Mouse (Mus musculus) intestine, postnatal 0 days (tissue): Measurements from ENCODE around the gene Gpr143. TPM values are rescaled to one million over a fixed set of nuclear protein-coding genes. Genes with fewer than 3 reads are reported as not detected.

ENCODE experiments used
- ATAC-seq: fragments of 200-750 bp; cut with Nextera tagmentation; 2 replicates; pipeline ENCODE4 v1.8.0; 2017; ENCODE audit warnings: mild to moderate bottlenecking, moderate TSS enrichment, moderate library complexity
- H3K27ac ChIP-seq: fragments of 300-500 bp; sonication (generic); 2 replicates; pipeline ENCODE4 v1.5.1; 2014; ENCODE audit warnings: mild to moderate bottlenecking, low read depth, low read length, moderate library complexity
- H3K27me3 ChIP-seq: fragments of 300-500 bp; sonication (generic); replicated peaks from 2 replicates; pipeline ENCODE4 v1.6.1; 2014; ENCODE audit warnings: low read length, mixed read lengths; ENCODE audit not compliant: control insufficient read depth, insufficient read depth
- H3K36me3 ChIP-seq: fragments of 300-500 bp; sonication (generic); 2 replicates; pipeline ENCODE4 v1.6.1; 2014; ENCODE audit warnings: mild to moderate bottlenecking, moderate library complexity; ENCODE audit not compliant: control insufficient read depth, insufficient read depth
- H3K4me1 ChIP-seq: fragments of 300-500 bp; sonication (generic); replicated peaks from 2 replicates; pipeline ENCODE4 v1.6.1; 2014; ENCODE audit warnings: antibody characterized with exemption, low read length, mixed read lengths; ENCODE audit not compliant: control insufficient read depth, insufficient read depth
- H3K4me2 ChIP-seq: fragments of 300-500 bp; sonication (generic); replicated peaks from 2 replicates; pipeline ENCODE4 v1.6.1; 2014; ENCODE audit warnings: low read depth, mild to moderate bottlenecking, moderate library complexity
- H3K4me3 ChIP-seq: fragments of 300-500 bp; sonication (generic); 2 replicates; pipeline ENCODE4 v1.5.1; 2014; ENCODE audit warnings: low read depth, low read length
- H3K9ac ChIP-seq: fragments of 300-500 bp; sonication (generic); 2 replicates; pipeline ENCODE4 v1.6.1; 2014; ENCODE audit warnings: mild to moderate bottlenecking, low read depth, low read length
- H3K9me3 ChIP-seq: fragments of 300-500 bp; sonication (generic); 2 replicates; pipeline ENCODE4 v1.6.1; 2016; ENCODE audit warnings: mixed run types; ENCODE audit not compliant: control insufficient read depth
- CTCF ChIP-seq: sonication (generic); IDR thresholded peaks from 2 replicates; pipeline ENCODE4 v1.5.1; 2016; ENCODE audit warnings: low read depth, mild to moderate bottlenecking, control low read depth, antibody characterized with exemption, moderate library complexity
- WGBS: fragments of 180-500 bp; shearing (Covaris S2); extraction: QIAGEN DNeasy Blood & Tissue Kit; methylation state at CpG from one replicate; pipeline ENCODE4 v1.1.7; 2014; 5-methylcytosine and 5-hydroxymethylcytosine counted together
- polyA plus RNA-seq: library from polyadenylated mRNA; unstranded; fragments of >200 nt; fragmentation: Nextera tagmentation; extraction: Ambion mirVana; gene quantifications from 2 replicates; pipeline ENCODE4 v1.2.1, GENCODE M21; 2015

Gene Gpr143
- 0.16 TPM in 1 of 2 replicates, not detected in the other for polyA plus RNA-seq

DNA sequence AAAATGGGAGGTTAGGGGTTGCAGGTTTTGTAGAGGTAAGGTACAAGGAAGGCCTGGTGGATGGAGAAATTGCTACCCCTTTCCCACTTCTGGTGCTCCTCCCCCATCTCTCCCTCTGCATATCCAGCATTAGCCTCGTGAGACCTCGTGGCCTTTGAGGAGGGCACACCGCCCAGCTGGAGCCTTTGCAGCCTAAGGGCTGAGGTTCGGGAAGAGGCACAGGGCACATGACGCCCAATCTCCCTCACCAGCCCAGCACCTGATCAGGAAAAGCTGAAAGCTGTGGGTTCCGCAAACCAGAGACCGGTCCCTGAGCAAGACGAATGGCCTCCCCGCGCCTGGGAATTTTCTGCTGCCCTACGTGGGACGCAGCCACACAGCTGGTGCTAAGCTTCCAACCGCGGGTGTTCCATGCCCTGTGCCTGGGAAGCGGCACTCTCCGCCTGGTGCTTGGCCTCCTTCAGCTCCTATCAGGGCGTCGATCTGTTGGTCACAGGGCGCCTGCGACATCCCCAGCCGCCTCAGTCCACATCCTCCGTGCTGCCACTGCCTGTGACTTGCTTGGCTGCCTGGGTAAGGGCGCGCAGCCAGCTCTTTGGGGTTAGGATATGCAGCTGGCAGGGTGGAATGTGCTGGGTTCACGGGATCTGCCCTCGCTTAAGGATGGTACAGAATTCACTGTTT lies at the start of gene Gpr143:
Gene Gpr143, plus strand, starts transcription at position 202 of the 684 bp plus-strand sequence.
- no peak for TF ChIP-seq CTCF
- ATAC-seq, result no peak
- H3K4me1 ChIP-seq, result no peaks in the 10 kb centered on the region
- H3K4me3 ChIP-seq, result no peak within 1 kb of the TSS
- 25% methylated on average over 26 of the region's 26 CpGs for WGBS
- no peaks in the 10 kb centered on the region for H3K36me3 ChIP-seq
- H3K9ac ChIP-seq, result no peak within 1 kb of the TSS
- 0 out of 2 replicates have a peak, but pooled peaks cover 4% of the 10 kb centered on the region for H3K27me3 ChIP-seq
- peak within 1 kb of the TSS; percentile 55 for H3K4me2 ChIP-seq
- H3K9me3 ChIP-seq, result no peaks in the 10 kb centered on the region
- H3K27ac ChIP-seq, result no peak within 1 kb of the TSS

GRCm38 (mm10) chrX:152735283-152735682 lies 46.4 kb upstream of the Gpr143 start:
- Histone ChIP-seq H3K27me3 (no peaks in the 10 kb centered on the region), H3K4me3 (no peak overlapping the region), H3K9ac (no peak overlapping the region), H3K4me2 (no peak overlapping the region), H3K27ac (no peak overlapping the region), H3K9me3 (no peaks in the 10 kb centered on the region), H3K36me3 (no peaks in the 10 kb centered on the region), H3K4me1 (no peaks in the 10 kb centered on the region)
- TF ChIP-seq CTCF, result no peak
- no peak for ATAC-seq

- H3K9ac ChIP-seq, result no peak overlapping the region
- no peaks in the 10 kb centered on the region for H3K36me3 ChIP-seq
- H3K27ac ChIP-seq, result no peak overlapping the region
- H3K4me2 ChIP-seq, result no peak overlapping the region
- no peaks in the 10 kb centered on the region for H3K27me3 ChIP-seq
- TF ChIP-seq CTCF, result no peak
- WGBS, result 63% methylated on average over 2 of the region's 2 CpGs
- ATAC-seq, result no peak
- H3K4me1 ChIP-seq, result no peaks in the 10 kb centered on the region
- H3K4me3 ChIP-seq, result no peak overlapping the region
- no peaks in the 10 kb centered on the region for H3K9me3 ChIP-seq
Measured at GRCm38 (mm10) chrX:152738191-152738590, 43.5 kb upstream of the Gpr143 start.

DNA sequence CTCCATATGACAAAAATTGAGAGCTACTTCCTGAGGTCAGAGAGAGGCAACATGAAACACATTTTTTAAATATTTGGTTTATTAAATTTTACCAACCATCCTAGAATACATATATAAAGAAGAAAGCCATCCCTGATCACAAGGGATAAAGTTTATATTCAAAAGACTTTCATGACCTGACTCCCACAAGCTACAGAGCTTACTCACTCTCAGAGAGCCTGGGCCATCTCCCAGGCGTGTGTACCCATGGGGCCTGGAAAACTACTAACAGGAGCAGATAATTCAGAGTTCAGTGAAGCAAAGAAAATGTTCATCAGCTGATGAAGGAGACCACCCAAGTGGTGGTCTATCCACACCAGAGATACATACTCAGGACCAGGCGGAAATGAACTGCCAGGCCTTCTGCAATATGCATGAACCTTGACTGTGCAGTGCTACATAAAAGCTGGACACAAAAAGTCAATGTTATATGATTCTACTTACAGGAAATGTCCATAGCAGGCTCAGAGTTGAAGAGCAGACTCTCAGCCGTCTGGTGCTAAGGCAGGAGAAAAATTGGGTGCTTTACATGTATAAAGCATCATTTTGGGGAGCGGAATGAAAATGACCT lies 42.9 kb upstream of the Gpr143 start:
- H3K9ac ChIP-seq, result no peak overlapping the region
- H3K27ac ChIP-seq, result no peak overlapping the region
- no peak for TF ChIP-seq CTCF
- H3K27me3 ChIP-seq, result no peaks in the 10 kb centered on the region
- H3K4me1 ChIP-seq, result no peaks in the 10 kb centered on the region
- ATAC-seq, result no peak
- no peak overlapping the region for H3K4me2 ChIP-seq
- WGBS, result 77% methylated on average over 4 of the region's 4 CpGs
- no peaks in the 10 kb centered on the region for H3K9me3 ChIP-seq
- H3K4me3 ChIP-seq, result no peak overlapping the region
- no peaks in the 10 kb centered on the region for H3K36me3 ChIP-seq

- no peaks in the 10 kb centered on the region for H3K4me1 ChIP-seq
- no peaks in the 10 kb centered on the region for H3K9me3 ChIP-seq
- no peak overlapping the region for H3K27ac ChIP-seq
- no peak overlapping the region for H3K9ac ChIP-seq
- no peak overlapping the region for H3K4me3 ChIP-seq
- no peaks in the 10 kb centered on the region for H3K27me3 ChIP-seq
- ATAC-seq, result no peak
- no peaks in the 10 kb centered on the region for H3K36me3 ChIP-seq
- TF ChIP-seq CTCF, result no peak
- no peak overlapping the region for H3K4me2 ChIP-seq
Measured at GRCm38 (mm10) chrX:152743642-152744041, 38.1 kb upstream of the Gpr143 start.

- H3K36me3 ChIP-seq, result no peaks in the 10 kb centered on the region
- 51% methylated on average over 2 of the region's 2 CpGs for WGBS
- no peaks in the 10 kb centered on the region for H3K4me1 ChIP-seq
- no peak overlapping the region for H3K4me3 ChIP-seq
- no peak for TF ChIP-seq CTCF
- no peak overlapping the region for H3K9ac ChIP-seq
- no peaks in the 10 kb centered on the region for H3K9me3 ChIP-seq
- no peaks in the 10 kb centered on the region for H3K27me3 ChIP-seq
- H3K27ac ChIP-seq, result no peak overlapping the region
- H3K4me2 ChIP-seq, result no peak overlapping the region
- no peak for ATAC-seq
Measured at GRCm38 (mm10) chrX:152745925-152746324, 35.8 kb upstream of the Gpr143 start.
